Mouse (Mus musculus) bone marrow macrophage, adult 2 months (primary cell): Measurements from ENCODE around the gene Hbb-bh1.

ENCODE experiments used
- CTCF ChIP-seq: IDR thresholded peaks from 2 replicates; pipeline ENCODE4 v1.5.1; 2012; ENCODE audit warnings: low read depth, mild to moderate bottlenecking, low read length, moderate library complexity
- POLR2A ChIP-seq: IDR thresholded peaks from 2 replicates; pipeline ENCODE4 v1.6.1; 2012; ENCODE audit warnings: mild to moderate bottlenecking, low read depth, low read length, borderline replicate concordance

- TF ChIP-seq CTCF (no peak), POLR2A (no peak)
Measured at GRCm38 (mm10) chr7:103854669-103855068, 11.7 kb upstream of the Hbb-bh1 start.
